Mouse (Mus musculus) kidney, embryonic 14.5 days (tissue): ENCODE measurements around the gene Cdon. TPM values are rescaled to one million over a fixed set of nuclear protein-coding genes. Genes with fewer than 3 reads are reported as not detected.
A peak's percentile ranks its signal among the peaks of the same experiment; 100 is the strongest.
"Not testable (repeated sequence)": the region's sequence is repeated elsewhere in the genome, so short reads cannot be mapped to it uniquely, and the experiment has no call there.

Source experiments
- ATAC-seq: fragments of 200-750 bp; cut with Nextera tagmentation; 2 replicates; pipeline ENCODE4 v1.8.0; 2017; ENCODE audit warnings: moderate number of reproducible peaks, mild to moderate bottlenecking, moderate TSS enrichment, moderate library complexity; ENCODE audit not compliant: low FRiP score, low TSS enrichment
- H3K27ac ChIP-seq: fragments of 300-500 bp; sonication (generic); 2 replicates; pipeline ENCODE4 v1.5.1; 2014; ENCODE audit warnings: low read depth, mild to moderate bottlenecking, low read length, moderate library complexity, mixed read lengths
- H3K27me3 ChIP-seq: fragments of 300-500 bp; sonication (generic); 2 replicates; pipeline ENCODE4 v1.6.1; 2014; ENCODE audit warnings: mild to moderate bottlenecking, low read length; ENCODE audit not compliant: control insufficient read depth, insufficient read depth
- H3K36me3 ChIP-seq: fragments of 300-500 bp; sonication (generic); 2 replicates; pipeline ENCODE4 v1.6.1; 2014; ENCODE audit warnings: low read length, mixed read lengths; ENCODE audit not compliant: control insufficient read depth, insufficient read depth
- H3K4me1 ChIP-seq: fragments of 300-500 bp; sonication (generic); 2 replicates; pipeline ENCODE4 v1.6.1; 2014; ENCODE audit warnings: low read length, mixed read lengths; ENCODE audit not compliant: control insufficient read depth, insufficient read depth
- H3K4me2 ChIP-seq: fragments of 300-500 bp; sonication (generic); replicated peaks from 2 replicates; pipeline ENCODE4 v1.6.1; 2014; ENCODE audit warnings: low read depth, mild to moderate bottlenecking, low read length
- H3K4me3 ChIP-seq: fragments of 300-500 bp; sonication (generic); 2 replicates; pipeline ENCODE4 v1.5.1; 2014; ENCODE audit warnings: mild to moderate bottlenecking, low read length
- H3K9ac ChIP-seq: fragments of 300-500 bp; sonication (generic); 2 replicates; pipeline ENCODE4 v1.6.1; 2014; ENCODE audit warnings: low read depth, mild to moderate bottlenecking, low read length, moderate library complexity
- H3K9me3 ChIP-seq: fragments of 300-500 bp; sonication (generic); 2 replicates; pipeline ENCODE4 v1.6.1; 2016; ENCODE audit warnings: low read length; ENCODE audit not compliant: control insufficient read depth
- WGBS: fragments of 180-500 bp; shearing (Covaris S2); extraction: QIAGEN DNeasy Blood & Tissue Kit; methylation state at CpG from one replicate; pipeline ENCODE4 v1.1.7; 2014; 5-methylcytosine and 5-hydroxymethylcytosine counted together
- polyA plus RNA-seq: library from polyadenylated mRNA; unstranded; fragments of >200 nt; fragmentation: Nextera tagmentation; extraction: Ambion mirVana; gene quantifications from 2 replicates; pipeline ENCODE4 v1.2.1, GENCODE M21; 2014

Gene Cdon
- polyA plus RNA-seq, 1 experiment from 2014 or later: 6.2 TPM

DNA sequence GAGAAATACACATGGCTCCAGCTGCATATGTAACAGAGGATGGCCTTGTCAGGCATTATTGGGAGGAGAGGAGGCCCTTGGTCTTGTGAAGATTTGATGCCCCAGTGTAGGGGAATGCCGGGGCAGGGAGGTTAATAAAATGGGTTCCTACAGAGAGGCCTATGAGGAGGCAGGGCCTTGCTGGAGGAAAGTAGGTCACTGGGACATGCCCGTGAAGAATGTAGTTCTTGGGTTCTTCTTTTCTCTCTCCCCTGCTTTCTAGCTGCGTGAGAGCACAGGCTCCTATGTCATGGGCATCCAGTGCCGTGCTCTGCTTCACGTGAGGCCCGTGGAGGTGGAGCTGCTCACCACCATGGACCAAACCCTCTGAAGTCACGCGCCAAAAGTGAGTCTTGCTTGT lies 9.5 kb downstream of the Cdon start:
- Histone ChIP-seq H3K27me3 (no peaks in the 10 kb centered on the region), H3K4me1 (peaks cover 12% of the 10 kb centered on the region; the same call in 1 of the 2 replicates), H3K36me3 (no peaks in the 10 kb centered on the region), H3K27ac (no peak overlapping the region), H3K4me2 (no peak overlapping the region), H3K9me3 (no peaks in the 10 kb centered on the region), H3K4me3 (no peak overlapping the region), H3K9ac (no peak overlapping the region)
- 71% methylated on average over 8 of the region's 8 CpGs for WGBS
- ATAC-seq: no peak

- no peak for ATAC-seq
- H3K4me2 ChIP-seq: no peak overlapping the region
- H3K36me3 ChIP-seq: no peaks in the 10 kb centered on the region
- H3K4me3 ChIP-seq: no peak overlapping the region
- no peaks in the 10 kb centered on the region for H3K27me3 ChIP-seq
- H3K9ac ChIP-seq: no peak overlapping the region
- H3K9me3 ChIP-seq: no peaks in the 10 kb centered on the region
- H3K27ac ChIP-seq: no peak overlapping the region
- WGBS: 82% methylated on average over 6 of the region's 6 CpGs
- peaks cover 10% of the 10 kb centered on the region; the same call in 1 of the 2 replicates for H3K4me1 ChIP-seq
Measured at GRCm38 (mm10) chr9:35431396-35431795, 10.5 kb downstream of the Cdon start.

DNA sequence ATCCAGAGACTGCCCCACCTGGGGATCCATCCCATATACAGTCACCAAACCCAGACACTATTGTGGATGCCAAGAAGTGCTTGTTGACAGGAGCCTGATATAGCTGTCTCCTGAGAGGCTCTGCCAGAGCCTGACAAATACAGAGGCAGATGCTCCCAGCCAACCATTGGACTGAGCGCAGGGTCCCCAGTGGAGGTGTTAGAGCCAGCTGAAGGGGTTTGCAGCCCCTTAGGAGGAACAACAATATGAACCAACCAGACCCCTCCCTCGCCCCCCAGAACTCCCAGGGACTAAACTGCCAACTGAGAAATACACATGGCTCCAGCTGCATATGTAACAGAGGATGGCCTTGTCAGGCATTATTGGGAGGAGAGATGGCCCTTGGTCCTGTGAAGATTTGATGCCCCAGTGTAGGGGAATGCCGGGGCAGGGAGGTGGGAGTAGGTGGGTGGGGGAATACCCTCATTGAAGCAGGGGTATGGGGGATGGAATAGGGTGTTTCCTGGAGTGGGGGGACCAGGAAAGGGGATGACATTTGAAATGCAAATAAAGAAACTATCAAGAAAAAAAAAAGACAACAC lies 11.9 kb downstream of the Cdon start:
- ATAC-seq, H3K27me3 ChIP-seq, H3K4me1 ChIP-seq, H3K4me2 ChIP-seq, H3K9me3 ChIP-seq, H3K9ac ChIP-seq, H3K4me3 ChIP-seq, H3K36me3 ChIP-seq, H3K27ac ChIP-seq: not testable (repeated sequence)
- WGBS: 72% methylated on average over 3 of the region's 3 CpGs

DNA sequence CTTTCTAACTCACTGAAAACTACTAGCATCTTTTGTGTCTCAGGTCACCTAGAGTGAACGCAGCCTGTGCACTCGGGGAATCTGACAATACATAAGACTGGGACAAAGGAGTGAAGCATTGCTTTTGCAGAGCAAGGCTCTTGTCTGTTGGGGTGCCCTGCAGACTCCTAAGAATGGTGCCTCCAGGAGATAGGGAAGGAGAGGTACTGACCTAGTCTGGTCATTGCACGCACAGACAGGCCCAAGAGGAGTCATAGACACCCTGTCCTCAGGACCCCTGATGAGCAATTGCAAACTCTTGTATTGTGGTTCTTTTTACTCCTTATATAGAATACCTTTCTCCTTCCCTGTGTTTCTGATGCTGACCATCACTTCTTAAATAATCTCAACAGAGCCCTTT lies 13.4 kb downstream of the Cdon start:
- H3K27me3 ChIP-seq: no peaks in the 10 kb centered on the region
- peaks cover 7% of the 10 kb centered on the region; the same call in 1 of the 2 replicates for H3K4me1 ChIP-seq
- WGBS: 80% methylated on average over 3 of the region's 3 CpGs
- no peak overlapping the region for H3K4me3 ChIP-seq
- no peak overlapping the region for H3K4me2 ChIP-seq
- H3K9me3 ChIP-seq: no peaks in the 10 kb centered on the region
- no peak overlapping the region for H3K27ac ChIP-seq
- no peak overlapping the region for H3K9ac ChIP-seq
- no peaks in the 10 kb centered on the region for H3K36me3 ChIP-seq
- no peak for ATAC-seq

- Histone ChIP-seq H3K27ac (no peak overlapping the region), H3K4me3 (no peak overlapping the region), H3K27me3 (no peaks in the 10 kb centered on the region), H3K9me3 (no peaks in the 10 kb centered on the region), H3K36me3 (no peaks in the 10 kb centered on the region), H3K4me2 (no peak overlapping the region), H3K9ac (no peak overlapping the region), H3K4me1 (peaks cover 7% of the 10 kb centered on the region; the same call in 1 of the 2 replicates)
- 18% methylated on average over 9 of the region's 9 CpGs for WGBS
- peak; percentile 49; the same call in 1 of the 2 replicates for ATAC-seq
Measured at GRCm38 (mm10) chr9:35435565-35435964, 14.6 kb downstream of the Cdon start.

DNA sequence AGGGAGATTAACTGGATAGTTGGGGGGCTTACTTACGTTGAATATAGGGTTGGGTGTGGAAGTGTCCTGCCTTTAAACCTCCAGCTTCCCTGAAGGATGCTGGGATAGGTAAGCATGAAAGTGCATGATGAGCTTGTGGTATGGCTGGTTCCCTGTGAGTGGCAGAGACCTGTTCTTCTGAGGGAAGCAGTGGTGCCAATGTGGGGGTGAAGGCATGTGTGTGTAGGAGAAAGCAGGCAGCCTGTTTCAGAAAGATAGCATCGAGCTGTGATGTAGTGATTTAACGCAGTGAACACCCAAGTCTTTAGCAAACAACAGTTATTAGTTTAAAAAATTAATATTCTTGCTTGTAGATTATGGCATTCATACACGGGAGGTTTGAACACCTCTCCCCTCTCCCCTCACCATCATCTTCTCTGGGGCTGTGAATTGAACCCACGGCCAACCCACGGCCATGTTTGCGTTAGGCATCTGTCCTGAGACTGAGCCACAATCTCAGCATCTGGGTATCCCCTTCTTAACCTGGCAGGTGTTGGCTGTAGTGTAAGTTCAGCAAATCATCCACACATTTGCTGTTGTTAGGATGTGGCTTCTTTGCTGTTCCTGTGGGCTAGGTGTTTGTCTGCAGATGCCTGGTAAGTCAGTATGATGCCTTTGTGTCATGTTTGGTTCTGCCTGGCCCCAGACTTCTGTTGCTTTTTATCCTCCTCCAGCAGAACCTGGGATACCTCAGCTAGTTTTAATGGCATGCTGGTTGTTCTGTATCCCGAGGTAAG lies 17.5 kb downstream of the Cdon start:
- H3K4me2 ChIP-seq: no peak overlapping the region
- H3K4me3 ChIP-seq: no peak overlapping the region
- no peak overlapping the region for H3K9ac ChIP-seq
- 82% methylated on average over 8 of the region's 8 CpGs for WGBS
- no peak for ATAC-seq
- peaks cover 7% of the 10 kb centered on the region; the same call in 1 of the 2 replicates for H3K4me1 ChIP-seq
- H3K36me3 ChIP-seq: no peaks in the 10 kb centered on the region
- H3K27ac ChIP-seq: no peak overlapping the region
- no peaks in the 10 kb centered on the region for H3K27me3 ChIP-seq
- H3K9me3 ChIP-seq: no peaks in the 10 kb centered on the region

- Histone ChIP-seq H3K27ac (no peak overlapping the region), H3K9me3 (no peaks in the 10 kb centered on the region), H3K4me3 (no peak overlapping the region), H3K36me3 (no peaks in the 10 kb centered on the region), H3K4me2 (no peak overlapping the region), H3K9ac (no peak overlapping the region), H3K4me1 (peaks cover 7% of the 10 kb centered on the region; the same call in 1 of the 2 replicates), H3K27me3 (no peaks in the 10 kb centered on the region)
- ATAC-seq: no peak
- 61% methylated on average over 6 of the region's 6 CpGs for WGBS
Measured at GRCm38 (mm10) chr9:35439062-35439442, 18.1 kb downstream of the Cdon start.

- H3K9ac ChIP-seq: no peak overlapping the region
- H3K36me3 ChIP-seq: no peaks in the 10 kb centered on the region
- H3K27ac ChIP-seq: no peak overlapping the region
- H3K4me2 ChIP-seq: no peak overlapping the region
- peaks cover 7% of the 10 kb centered on the region; the same call in 1 of the 2 replicates for H3K4me1 ChIP-seq
- no peaks in the 10 kb centered on the region for H3K9me3 ChIP-seq
- ATAC-seq: no peak
- H3K27me3 ChIP-seq: no peaks in the 10 kb centered on the region
- no peak overlapping the region for H3K4me3 ChIP-seq
Measured at GRCm38 (mm10) chr9:35439754-35440153, 18.8 kb downstream of the Cdon start.

DNA sequence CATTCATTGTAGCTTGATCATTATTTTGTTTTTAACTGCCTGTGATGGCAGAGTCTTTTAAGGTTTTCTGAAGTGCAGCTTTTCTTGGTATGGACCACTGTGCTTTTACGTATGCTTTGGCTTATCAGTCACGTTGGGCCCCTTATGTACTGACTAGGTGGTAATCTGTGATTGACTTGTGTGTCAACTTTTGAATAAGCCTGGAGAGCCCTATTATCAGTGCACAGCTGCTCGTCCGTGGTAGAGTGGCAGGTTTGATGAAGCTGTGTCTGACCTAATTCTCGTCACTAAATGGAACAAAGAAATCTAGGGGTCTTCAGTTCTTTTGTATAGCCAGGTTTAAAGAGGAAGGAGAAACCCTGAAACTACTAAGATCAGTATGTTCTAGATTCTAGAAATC lies 21.5 kb downstream of the Cdon start:
- no peak for ATAC-seq
- Histone ChIP-seq H3K4me2 (no peak overlapping the region), H3K9me3 (no peaks in the 10 kb centered on the region), H3K36me3 (no peaks in the 10 kb centered on the region), H3K27me3 (no peaks in the 10 kb centered on the region), H3K4me3 (no peak overlapping the region), H3K4me1 (no peaks in the 10 kb centered on the region), H3K27ac (no peak overlapping the region), H3K9ac (no peak overlapping the region)
- WGBS: 89% methylated on average over 5 of the region's 5 CpGs
